Mouse (Mus musculus): ENCODE results near the gene Pfdn6. TPM values are rescaled to one million over a fixed set of nuclear protein-coding genes. Genes with fewer than 3 reads are reported as not detected.
A peak's percentile ranks its signal among the peaks of the same experiment; 100 is the strongest.

Gene Pfdn6
- polyA plus RNA-seq, 1 experiment from 2014 or later: 178 TPM

- Histone ChIP-seq H3K9me3 (no peaks in the 10 kb centered on the region), H3K9ac (peak overlapping the region; percentile 71), H3K36me3 (replicated peaks) (no peaks in the 10 kb centered on the region), H3K27ac (peak overlapping the region; percentile 93; the same call in 1 of the 2 replicates), H3K4me3 (peak overlapping the region; percentile 93), H3K27me3 (replicated peaks) (no peaks in the 10 kb centered on the region), H3K4me1 (peaks cover 26% of the 10 kb centered on the region), H3K4me2 (peak overlapping the region; percentile 99)
- 66% methylated on average over 21 of the region's 21 CpGs for WGBS
- ATAC-seq (replicated peaks): no peak
These were observed 11.7 kb downstream of the Pfdn6 start for GRCm38 (mm10) chr17:33928251-33928947.

- Histone ChIP-seq H3K27me3 (replicated peaks) (no peaks in the 10 kb centered on the region), H3K36me3 (replicated peaks) (no peaks in the 10 kb centered on the region), H3K4me2 (no peak overlapping the region), H3K9ac (no peak overlapping the region), H3K9me3 (no peaks in the 10 kb centered on the region), H3K4me3 (no peak overlapping the region), H3K27ac (no peak overlapping the region), H3K4me1 (peaks cover 24% of the 10 kb centered on the region)
- WGBS: 70% methylated on average over 17 of the region's 17 CpGs
- no peak for ATAC-seq (replicated peaks)
These were observed 13.8 kb downstream of the Pfdn6 start for GRCm38 (mm10) chr17:33926207-33926932.

GRCm38 (mm10) chr17:33925406-33926116, 14.6 kb downstream of the Pfdn6 start:
- Histone ChIP-seq H3K4me1 (peaks cover 18% of the 10 kb centered on the region), H3K36me3 (replicated peaks) (no peaks in the 10 kb centered on the region), H3K9me3 (no peaks in the 10 kb centered on the region), H3K27me3 (replicated peaks) (no peaks in the 10 kb centered on the region), H3K9ac (no peak overlapping the region), H3K27ac (no peak overlapping the region), H3K4me2 (no peak overlapping the region), H3K4me3 (no peak overlapping the region)
- WGBS: 77% methylated on average over 21 of the region's 21 CpGs
- ATAC-seq (replicated peaks): no peak

- Histone ChIP-seq H3K9me3 (no peaks in the 10 kb centered on the region), H3K9ac (no peak overlapping the region), H3K4me1 (peaks cover 24% of the 10 kb centered on the region), H3K4me3 (no peak overlapping the region), H3K4me2 (no peak overlapping the region), H3K27me3 (replicated peaks) (no peaks in the 10 kb centered on the region), H3K27ac (no peak overlapping the region), H3K36me3 (replicated peaks) (no peaks in the 10 kb centered on the region)
- 85% methylated on average over 10 of the region's 10 CpGs for WGBS
- ATAC-seq (replicated peaks): no peak
These were observed 15.4 kb downstream of the Pfdn6 start for GRCm38 (mm10) chr17:33924577-33925283.

GRCm38 (mm10) chr17:33921361-33921760, 18.8 kb downstream of the Pfdn6 start:
- no peak for ATAC-seq (replicated peaks)
- H3K4me2 ChIP-seq: no peak overlapping the region
- H3K9me3 ChIP-seq: no peaks in the 10 kb centered on the region
- no peak overlapping the region for H3K9ac ChIP-seq
- H3K36me3 ChIP-seq (replicated peaks): no peaks in the 10 kb centered on the region
- H3K4me1 ChIP-seq: peaks cover 34% of the 10 kb centered on the region
- no peak overlapping the region for H3K4me3 ChIP-seq
- H3K27me3 ChIP-seq (replicated peaks): no peaks in the 10 kb centered on the region
- WGBS: 91% methylated on average over 7 of the region's 7 CpGs
- H3K27ac ChIP-seq: no peak overlapping the region

- WGBS: 1% methylated on average over 36 of the region's 36 CpGs
- no peak for ATAC-seq (replicated peaks)
- H3K9me3 ChIP-seq: no peaks in the 10 kb centered on the region
- peaks cover 35% of the 10 kb centered on the region for H3K4me1 ChIP-seq
- peak overlapping the region; percentile 56 for H3K4me2 ChIP-seq
- no peaks in the 10 kb centered on the region for H3K36me3 ChIP-seq (replicated peaks)
- no peaks in the 10 kb centered on the region for H3K27me3 ChIP-seq (replicated peaks)
- H3K27ac ChIP-seq: peak overlapping the region; percentile 49; the same call in 1 of the 2 replicates
- peak overlapping the region; percentile 37 for H3K9ac ChIP-seq
- peak overlapping the region; percentile 32 for H3K4me3 ChIP-seq
These were observed 19.7 kb downstream of the Pfdn6 start for GRCm38 (mm10) chr17:33920282-33921097.

GRCm38 (mm10) chr17:33919351-33920281, 20.5 kb downstream of the Pfdn6 start:
- Histone ChIP-seq H3K36me3 (replicated peaks) (no peaks in the 10 kb centered on the region; the same call in 1 of the 2 replicates), H3K9ac (peak overlapping the region; percentile 37), H3K9me3 (no peaks in the 10 kb centered on the region), H3K27me3 (replicated peaks) (no peaks in the 10 kb centered on the region), H3K4me3 (peak overlapping the region; percentile 32), H3K27ac (peak overlapping the region; percentile 49; the same call in 1 of the 2 replicates), H3K4me1 (peaks cover 44% of the 10 kb centered on the region), H3K4me2 (peak overlapping the region; percentile 56)
- 1% methylated on average over 52 of the region's 52 CpGs for WGBS
- no peak for ATAC-seq (replicated peaks)

GRCm38 (mm10) chr17:33918293-33919203, 21.6 kb downstream of the Pfdn6 start:
- H3K4me3 ChIP-seq: peak overlapping the region; percentile 32; the same call in 1 of the 2 replicates
- 62% methylated on average over 37 of the region's 37 CpGs for WGBS

GRCm38 (mm10) chr17:33917656-33918292, 22.4 kb downstream of the Pfdn6 start:
- Histone ChIP-seq H3K4me3 (no peak overlapping the region), H3K36me3 (replicated peaks) (peaks cover 10% of the 10 kb centered on the region; the same call in 1 of the 2 replicates), H3K4me2 (no peak overlapping the region), H3K27ac (no peak overlapping the region), H3K4me1 (peaks cover 44% of the 10 kb centered on the region), H3K27me3 (replicated peaks) (no peaks in the 10 kb centered on the region), H3K9ac (no peak overlapping the region), H3K9me3 (no peaks in the 10 kb centered on the region)
- ATAC-seq (replicated peaks): no peak
- WGBS: 85% methylated on average over 18 of the region's 18 CpGs

More at GRCm38 (mm10) chr17:33918293-33919203, 21.6 kb downstream of the Pfdn6 start:
- H3K4me1 ChIP-seq: peaks cover 44% of the 10 kb centered on the region
- H3K36me3 ChIP-seq (replicated peaks): peaks cover 9% of the 10 kb centered on the region; the same call in 1 of the 2 replicates
- H3K4me2 ChIP-seq: peak overlapping the region; percentile 56
- no peak overlapping the region for H3K27ac ChIP-seq
- H3K9ac ChIP-seq: peak overlapping the region; percentile 37; the same call in 1 of the 2 replicates
- no peaks in the 10 kb centered on the region for H3K9me3 ChIP-seq
- H3K27me3 ChIP-seq (replicated peaks): no peaks in the 10 kb centered on the region
- ATAC-seq (replicated peaks): no peak

Data from midbrain, embryonic 15.5 days (tissue).